Mouse (Mus musculus) embryonic fibroblast, embryonic 13.5 days (primary cell): ENCODE measurements at regions not wholly inside any gene's neighbourhood (a gene's known extent, or its start where the extent isn't known, plus 50 kb on each side); places are given as distances from the start of the nearest gene placed in this dataset.

ENCODE experiments used
- CTCF ChIP-seq: IDR thresholded peaks from 2 replicates; pipeline ENCODE4 v1.5.1; 2011; ENCODE audit warnings: mild to moderate bottlenecking, control low read depth, low read length, moderate library complexity, borderline replicate concordance; ENCODE audit not compliant: insufficient read depth
- POLR2A ChIP-seq: IDR thresholded peaks from 2 replicates; pipeline ENCODE4 v1.6.1; 2011; ENCODE audit warnings: low read depth, mild to moderate bottlenecking, control low read depth, low read length, moderate library complexity

DNA sequence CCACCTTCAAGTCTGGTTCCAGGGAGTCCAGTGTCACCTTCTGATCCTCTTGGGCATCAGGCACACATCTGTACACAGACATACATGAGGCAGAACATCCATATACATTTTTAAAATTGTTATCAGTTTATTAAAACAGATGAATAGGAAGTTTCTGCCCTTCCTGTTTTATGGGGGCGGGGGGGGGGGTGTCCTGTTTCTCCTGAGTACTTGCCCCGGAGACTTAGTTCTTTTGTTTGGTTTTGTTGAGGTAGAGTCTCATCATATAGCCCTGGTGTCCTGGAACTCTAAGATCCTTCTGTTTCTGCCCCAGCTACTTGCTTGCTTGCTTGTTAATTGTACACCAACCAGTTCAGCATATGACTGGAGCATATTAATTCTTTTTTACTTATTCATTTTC is 85.0 kb upstream of the Xpo1 start:
- TF ChIP-seq CTCF (no peak), POLR2A (no peak)
